Comparison of ENCODE assay signal across 16 mouse cellular contexts in genomic region chr8:84222566-84223165, GRCm38 (mm10). TPM values are rescaled to one million over a fixed set of nuclear protein-coding genes. Genes with fewer than 3 reads are reported as not detected.
DNase-seq lines count a peak whose midpoint lies in the region; ATAC-seq and TF ChIP-seq lines count a peak whose summit lies in the region.
"Had no signal": no experiment of that assay in that cellular context is flagged by ENCODE, and none has a peak within 500 bp of the region (broad histone marks: within the 10 kb centered on the region; RNA-seq: fewer than 3 reads in every experiment).

No protein-coding gene starts in this region.

- peaks cover 92% of the 10 kb centered on the region for H3K36me3 ChIP-seq in G1E (replicated peaks)
- peaks cover 63% of the 10 kb centered on the region for H3K36me3 ChIP-seq in lung, postnatal 0 days (ENCODE audit: insufficient read depth, low read length)

- H3K27ac ChIP-seq in lung, postnatal 0 days (ENCODE audit: low read length), result no peak overlapping the region
- H3K27ac ChIP-seq: embryonic facial prominence, embryonic 10.5 days; heart, embryonic 15.5 days; stomach, embryonic 15.5 days had no signal

- H3K4me2 ChIP-seq in lung, postnatal 0 days (replicated peaks; ENCODE audit: low read depth, low read length), result no peak overlapping the region
- H3K4me2 ChIP-seq: heart, embryonic 15.5 days; stomach, embryonic 15.5 days had no signal

- TF ChIP-seq CTCF in G1E (IDR thresholded peaks at IDR 0.05; ENCODE audit: low read depth, low read length), result no peak
- TF ChIP-seq CTCF in lung, postnatal 0 days (IDR thresholded peaks at IDR 0.05), result no peak

- no peak for TF ChIP-seq EP300 in lung, postnatal 0 days (IDR thresholded peaks at IDR 0.05)

- DNase-seq in layer of hippocampus, adult 9-11 months, result peak; percentile 81
- DNase-seq in layer of hippocampus, adult 11-12 months (ENCODE audit: low spot score), result no peak
- peak; percentile 63 for DNase-seq in G1E (ENCODE audit: low spot score)
- DNase-seq in spleen, postnatal 4 days (ENCODE audit: low spot score in 2 of 2), result no peak
- no peak for DNase-seq in cerebellum, postnatal 4 days (ENCODE audit: low spot score in 2 of 2)
- DNase-seq in lung, postnatal 0 days (ENCODE audit: low spot score), result no peak
- DNase-seq: cerebellum, adult 18-20 months; kidney, postnatal 10 days; thymus, postnatal 4 days had no signal

- H3K9ac ChIP-seq in lung, postnatal 0 days (replicated peaks; ENCODE audit: low read depth), result no peak overlapping the region
- H3K9ac ChIP-seq: heart, embryonic 15.5 days; stomach, embryonic 15.5 days had no signal

- 90% methylated on average over 9 of the region's 9 CpGs for WGBS in lung, postnatal 0 days

- H3K27me3 ChIP-seq in G1E (ENCODE audit: insufficient read depth, low read length), result no peaks in the 10 kb centered on the region
- no peaks in the 10 kb centered on the region for H3K27me3 ChIP-seq in lung, postnatal 0 days (replicated peaks; ENCODE audit: insufficient read depth, low read length)
- H3K27me3 ChIP-seq: heart, embryonic 15.5 days; megakaryocyte, embryonic 14.5 days; stomach, embryonic 15.5 days had no signal

- peak; percentile 54 for ATAC-seq in G1E (ENCODE audit: extremely low read depth, insufficient number of reproducible peaks, low FRiP score, poor library complexity, severe bottlenecking)
- ATAC-seq in granulocyte monocyte progenitor cell, adult 5-6 weeks (replicated peaks; ENCODE audit: poor library complexity, severe bottlenecking), result peak; percentile 78
- ATAC-seq in megakaryocyte progenitor cell, adult 5-6 weeks (replicated peaks; ENCODE audit: poor library complexity), result peak; percentile 84
- ATAC-seq in lung, postnatal 0 days, result no peak

- peak overlapping the region; percentile 49; the same call in 1 of the 2 replicates for H3K4me3 ChIP-seq in G1E (ENCODE audit: low read depth, low read length)
- H3K4me3 ChIP-seq in lung, postnatal 0 days (ENCODE audit: low read depth, low read length), result no peak overlapping the region
- H3K4me3 ChIP-seq: embryonic facial prominence, embryonic 10.5 days; heart, embryonic 15.5 days; stomach, embryonic 15.5 days had no signal

- peaks cover 33% of the 10 kb centered on the region for H3K4me1 ChIP-seq in G1E (ENCODE audit: insufficient read depth, low read depth, low read length)
- no peaks in the 10 kb centered on the region for H3K4me1 ChIP-seq in lung, postnatal 0 days (ENCODE audit: insufficient read depth, low read depth, low read length)
- H3K4me1 ChIP-seq: embryonic facial prominence, embryonic 10.5 days; heart, embryonic 15.5 days; stomach, embryonic 15.5 days had no signal

- no peaks in the 10 kb centered on the region for H3K9me3 ChIP-seq in G1E (replicated peaks)
- no peaks in the 10 kb centered on the region for H3K9me3 ChIP-seq in lung, postnatal 0 days (ENCODE audit: low read length)
- H3K9me3 ChIP-seq: embryonic facial prominence, embryonic 10.5 days; heart, embryonic 15.5 days; megakaryocyte, embryonic 14.5 days; stomach, embryonic 15.5 days had no signal

RNA-seq across cellular contexts. Expression of gene Zswim4, which starts 14.2 kb away (rescaled TPM):
- total RNA-seq in G1E (2014; fragmentation: Nextera tagmentation) (8.5 and 9.7 TPM in 2 replicates), G1E (2017) (5.7 and 7.3 TPM in 2 replicates)
- 14.6 and 19.0 TPM in 2 replicates for polyA plus RNA-seq in G1E (2012)
- 4.6 and 8.1 TPM in 2 replicates for total RNA-seq in granulocyte monocyte progenitor cell, adult 5-6 weeks (2014; fragmentation: Nextera tagmentation)
- total RNA-seq in granulocyte monocyte progenitor cell, adult 5-6 weeks (2017), result 4.5 and 4.8 TPM in 2 replicates
- 3.2 and 3.4 TPM in 2 replicates for total RNA-seq in megakaryocyte progenitor cell, adult 5-6 weeks (2015)
- total RNA-seq in megakaryocyte progenitor cell, adult 5-6 weeks (2017), result 4.2 and 5.0 TPM in 2 replicates
- 7.8 and 8.4 TPM in 2 replicates for polyA plus RNA-seq in lung, postnatal 0 days (2015; fragmentation: Nextera tagmentation; extraction: Ambion mirVana)

RNA-seq across cellular contexts. Expression of gene D8Ertd738e, which starts 26.9 kb away (rescaled TPM):
- total RNA-seq in G1E (2014; fragmentation: Nextera tagmentation) (106 and 132 TPM in 2 replicates), G1E (2017) (197 and 232 TPM in 2 replicates)
- polyA plus RNA-seq in G1E (2012), result 257 and 291 TPM in 2 replicates
- total RNA-seq in granulocyte monocyte progenitor cell, adult 5-6 weeks (2014; fragmentation: Nextera tagmentation), result 145 and 151 TPM in 2 replicates
- 66.2 and 88.3 TPM in 2 replicates for total RNA-seq in granulocyte monocyte progenitor cell, adult 5-6 weeks (2017)
- 121 and 132 TPM in 2 replicates for total RNA-seq in megakaryocyte progenitor cell, adult 5-6 weeks (2015)
- total RNA-seq in megakaryocyte progenitor cell, adult 5-6 weeks (2017), result 63.4 and 107 TPM in 2 replicates
- 302 and 339 TPM in 2 replicates for polyA plus RNA-seq in lung, postnatal 0 days (2015; fragmentation: Nextera tagmentation; extraction: Ambion mirVana)

RNA-seq across cellular contexts. Expression of gene Mri1, which starts 34.5 kb away (rescaled TPM):
- total RNA-seq in G1E (2014; fragmentation: Nextera tagmentation) (14.1 and 20.1 TPM in 2 replicates), G1E (2017) (7.0 and 13.2 TPM in 2 replicates)
- polyA plus RNA-seq in G1E (2012), result 58.7 and 87.4 TPM in 2 replicates
- 18.6 and 30.7 TPM in 2 replicates for total RNA-seq in granulocyte monocyte progenitor cell, adult 5-6 weeks (2014; fragmentation: Nextera tagmentation)
- total RNA-seq in granulocyte monocyte progenitor cell, adult 5-6 weeks (2017), result 14.0 and 26.3 TPM in 2 replicates
- total RNA-seq in megakaryocyte progenitor cell, adult 5-6 weeks (2015), result 34.3 and 39.1 TPM in 2 replicates
- 13.8 and 17.4 TPM in 2 replicates for total RNA-seq in megakaryocyte progenitor cell, adult 5-6 weeks (2017)
- polyA plus RNA-seq in lung, postnatal 0 days (2015; fragmentation: Nextera tagmentation; extraction: Ambion mirVana), result 47.4 and 56.8 TPM in 2 replicates

RNA-seq across cellular contexts. Expression of gene Nanos3, which starts 37.6 kb away (rescaled TPM):
- total RNA-seq in G1E (2014; fragmentation: Nextera tagmentation) (not detected in 2 replicates), G1E (2017) (not detected in 2 replicates)
- polyA plus RNA-seq in G1E (2012), result 0.19 TPM in 1 of 2 replicates, not detected in the other
- total RNA-seq in granulocyte monocyte progenitor cell, adult 5-6 weeks (2014; fragmentation: Nextera tagmentation), result 3.5 and 9.6 TPM in 2 replicates
- total RNA-seq in granulocyte monocyte progenitor cell, adult 5-6 weeks (2017), result not detected in 2 replicates
- 0.54 and 1.7 TPM in 2 replicates for total RNA-seq in megakaryocyte progenitor cell, adult 5-6 weeks (2015)
- total RNA-seq in megakaryocyte progenitor cell, adult 5-6 weeks (2017), result 3.5 TPM in 1 of 2 replicates, not detected in the other
- polyA plus RNA-seq in lung, postnatal 0 days (2015; fragmentation: Nextera tagmentation; extraction: Ambion mirVana), result 1.9 and 3.2 TPM in 2 replicates
- total RNA-seq: liver, adult 2 months had no signal
- polyA plus RNA-seq: liver, adult 2 months had no signal

RNA-seq across cellular contexts. Expression of gene Ccdc130, which starts 47.5 kb away (rescaled TPM):
- total RNA-seq in G1E (2014; fragmentation: Nextera tagmentation) (71.8 and 73.7 TPM in 2 replicates), G1E (2017) (11.3 and 12.9 TPM in 2 replicates)
- polyA plus RNA-seq in G1E (2012), result 11.1 and 17.1 TPM in 2 replicates
- 9.8 and 20.0 TPM in 2 replicates for total RNA-seq in granulocyte monocyte progenitor cell, adult 5-6 weeks (2014; fragmentation: Nextera tagmentation)
- total RNA-seq in granulocyte monocyte progenitor cell, adult 5-6 weeks (2017), result 10.6 and 10.8 TPM in 2 replicates
- 18.6 and 19.4 TPM in 2 replicates for total RNA-seq in megakaryocyte progenitor cell, adult 5-6 weeks (2015)
- 6.8 and 17.0 TPM in 2 replicates for total RNA-seq in megakaryocyte progenitor cell, adult 5-6 weeks (2017)
- polyA plus RNA-seq in lung, postnatal 0 days (2015; fragmentation: Nextera tagmentation; extraction: Ambion mirVana), result 14.7 and 17.4 TPM in 2 replicates

Comparison
In these comparisons a context has a peak if more than half of its experiments do, and no peak if none do; other contexts are left out.
1. DNase-seq: peak in layer of hippocampus, adult 9-11 months (single experiment) and G1E (single experiment); none in layer of hippocampus, adult 11-12 months (single experiment), spleen, postnatal 4 days (0 of 2), cerebellum, postnatal 4 days (0 of 2) and lung, postnatal 0 days (single experiment).